Mouse (Mus musculus) hindbrain, embryonic 14.5 days (tissue): ENCODE data around the gene Klhl15. TPM values are rescaled to one million over a fixed set of nuclear protein-coding genes. Genes with fewer than 3 reads are reported as not detected.
"Not testable (repeated sequence)": the region's sequence is repeated elsewhere in the genome, so short reads cannot be mapped to it uniquely, and the experiment has no call there.

ENCODE experiments used
- ATAC-seq: fragments of 200-750 bp; cut with Nextera tagmentation; 2 replicates; pipeline ENCODE4 v1.8.0; 2017; ENCODE audit warnings: moderate number of reproducible peaks, mild to moderate bottlenecking, moderate TSS enrichment, moderate library complexity; ENCODE audit not compliant: low FRiP score
- DNase-seq: peaks from one replicate; pipeline ENCODE4 v3.0.0-alpha.2; 2015; ENCODE audit warnings: low spot score
- H3K27ac ChIP-seq: fragments of 300-500 bp; sonication (generic); 2 replicates; pipeline ENCODE4 v1.5.1; 2014; ENCODE audit warnings: mild to moderate bottlenecking, moderate library complexity
- H3K27me3 ChIP-seq: fragments of 300-500 bp; sonication (generic); 2 replicates; pipeline ENCODE4 v1.6.1; 2014; ENCODE audit warnings: mild to moderate bottlenecking, low read length, mixed read lengths; ENCODE audit not compliant: control insufficient read depth, insufficient read depth
- H3K36me3 ChIP-seq: fragments of 300-500 bp; sonication (generic); replicated peaks from 2 replicates; pipeline ENCODE4 v1.6.1; 2014; ENCODE audit not compliant: control insufficient read depth, insufficient read depth
- H3K4me1 ChIP-seq: fragments of 300-500 bp; sonication (generic); replicated peaks from 2 replicates; pipeline ENCODE4 v1.6.1; 2014; ENCODE audit warnings: antibody characterized with exemption, low read length, mixed read lengths; ENCODE audit not compliant: control insufficient read depth, insufficient read depth
- H3K4me2 ChIP-seq: fragments of 300-500 bp; sonication (generic); replicated peaks from 2 replicates; pipeline ENCODE4 v1.6.1; 2014; ENCODE audit warnings: mild to moderate bottlenecking, moderate library complexity
- H3K4me3 ChIP-seq: fragments of 300-500 bp; sonication (generic); replicated peaks from 2 replicates; pipeline ENCODE4 v1.5.1; 2014; ENCODE audit warnings: mild to moderate bottlenecking, low read length
- H3K9ac ChIP-seq: fragments of 300-500 bp; sonication (generic); 2 replicates; pipeline ENCODE4 v1.6.1; 2014
- H3K9me3 ChIP-seq: fragments of 300-500 bp; sonication (generic); 2 replicates; pipeline ENCODE4 v1.6.1; 2016; ENCODE audit warnings: low read length; ENCODE audit not compliant: control insufficient read depth
- WGBS: fragments of 180-500 bp; shearing (Covaris S2); extraction: QIAGEN DNeasy Blood & Tissue Kit; methylation state at CpG from one replicate; pipeline ENCODE4 v1.1.7; 2014; 5-methylcytosine and 5-hydroxymethylcytosine counted together
- polyA plus RNA-seq: library from polyadenylated mRNA; unstranded; fragments of >200 nt; fragmentation: Nextera tagmentation; extraction: Ambion mirVana; gene quantifications from 2 replicates; pipeline ENCODE4 v1.2.1, GENCODE M21; 2014

Gene Klhl15
- polyA plus RNA-seq, result 12.4 and 12.7 TPM in 2 replicates

GRCm38 (mm10) chrX:94234532-94235189 is at the start of gene Klhl15:
Klhl15 (plus strand) TSS chrX:94234599.
- peak within 1 kb of the TSS; percentile 70 for H3K9ac ChIP-seq
- peak within 1 kb of the TSS; percentile 91 for H3K27ac ChIP-seq
- H3K4me1 ChIP-seq, result no peaks in the 10 kb centered on the region; the same call in 1 of the 2 replicates
- peak; percentile 95 for ATAC-seq
- H3K4me2 ChIP-seq, result peak within 1 kb of the TSS; percentile 49
- H3K36me3 ChIP-seq, result no peaks in the 10 kb centered on the region
- WGBS, result 7% methylated on average over 52 of the region's 70 CpGs
- H3K9me3 ChIP-seq, result no peaks in the 10 kb centered on the region
- peak within 1 kb of the TSS; percentile 70 for H3K4me3 ChIP-seq
- peak; percentile 81 for DNase-seq
- H3K27me3 ChIP-seq, result peaks cover 94% of the 10 kb centered on the region

- no peak overlapping the region for H3K27ac ChIP-seq
Measured at GRCm38 (mm10) chrX:94185156-94185555, 49.2 kb upstream of the Klhl15 start.

GRCm38 (mm10) chrX:94193901-94194300 is 40.5 kb upstream of the Klhl15 start:
- not testable (repeated sequence) for DNase-seq, H3K9me3 ChIP-seq, ATAC-seq, H3K9ac ChIP-seq, H3K27ac ChIP-seq, H3K4me1 ChIP-seq, H3K4me3 ChIP-seq, H3K27me3 ChIP-seq, H3K4me2 ChIP-seq
- 48% methylated on average over 4 of the region's 4 CpGs for WGBS
- H3K36me3 ChIP-seq, result peaks cover 78% of the 10 kb centered on the region

More at GRCm38 (mm10) chrX:94185156-94185555, 49.2 kb upstream of the Klhl15 start:
- Histone ChIP-seq H3K27me3 (peaks cover 35% of the 10 kb centered on the region), H3K36me3 (no peaks in the 10 kb centered on the region), H3K9me3 (no peaks in the 10 kb centered on the region), H3K4me2 (no peak overlapping the region), H3K9ac (no peak overlapping the region), H3K4me3 (no peak overlapping the region), H3K4me1 (no peaks in the 10 kb centered on the region)
- ATAC-seq, result no peak
- WGBS, result 56% methylated on average over 1 of the region's 1 CpGs
- no peak for DNase-seq

- Histone ChIP-seq H3K9ac (no peak overlapping the region), H3K4me1 (no peaks in the 10 kb centered on the region), H3K27me3 (no peaks in the 10 kb centered on the region), H3K27ac (no peak overlapping the region), H3K4me3 (no peak overlapping the region), H3K9me3 (no peaks in the 10 kb centered on the region), H3K36me3 (peaks cover 95% of the 10 kb centered on the region), H3K4me2 (no peak overlapping the region)
- 83% methylated on average over 5 of the region's 5 CpGs for WGBS
- ATAC-seq (no peak), DNase-seq (no peak)
Measured at GRCm38 (mm10) chrX:94197789-94198188, 36.6 kb upstream of the Klhl15 start.

GRCm38 (mm10) chrX:94212264-94212596 is 22.2 kb upstream of the Klhl15 start:
- WGBS, result under 1% methylated on average over 12 of the region's 12 CpGs
- no peak; the same call in none of the 2 replicates for ATAC-seq
- no peaks in the 10 kb centered on the region for H3K9me3 ChIP-seq
- H3K9ac ChIP-seq, result peak overlapping the region; percentile 86
- peak overlapping the region; percentile 88 for H3K27ac ChIP-seq
- no peaks in the 10 kb centered on the region; the same call in 1 of the 2 replicates for H3K27me3 ChIP-seq
- no peak for DNase-seq
- H3K4me1 ChIP-seq, result peaks cover 10% of the 10 kb centered on the region; the same call in 1 of the 2 replicates
- peak overlapping the region; percentile 85 for H3K4me3 ChIP-seq
- H3K36me3 ChIP-seq, result peaks cover 34% of the 10 kb centered on the region
- H3K4me2 ChIP-seq, result peak overlapping the region; percentile 74

GRCm38 (mm10) chrX:94212597-94213321 is 21.6 kb upstream of the Klhl15 start, which contains the start of gene Eif2s3x:
Eif2s3x (minus strand) TSS chrX:94212862.
- ATAC-seq, result peak; percentile 96
- under 1% methylated on average over 51 of the region's 52 CpGs for WGBS
- peak; percentile 91 for DNase-seq
- Histone ChIP-seq H3K9ac (peak within 1 kb of the TSS; percentile 86), H3K4me2 (peak within 1 kb of the TSS; percentile 74), H3K4me3 (peak within 1 kb of the TSS; percentile 85), H3K27ac (peak within 1 kb of the TSS; percentile 88), H3K27me3 (no peaks in the 10 kb centered on the region; the same call in 1 of the 2 replicates), H3K4me1 (peaks cover 10% of the 10 kb centered on the region; the same call in 1 of the 2 replicates), H3K9me3 (no peaks in the 10 kb centered on the region), H3K36me3 (peaks cover 28% of the 10 kb centered on the region)

GRCm38 (mm10) chrX:94213384-94213783 is 21.0 kb upstream of the Klhl15 start:
- peak overlapping the region; percentile 88 for H3K27ac ChIP-seq
- WGBS, result 17% methylated on average over 7 of the region's 7 CpGs
- ATAC-seq, result peak; percentile 27; the same call in 1 of the 2 replicates
- peaks cover 10% of the 10 kb centered on the region; the same call in 1 of the 2 replicates for H3K4me1 ChIP-seq
- no peaks in the 10 kb centered on the region for H3K27me3 ChIP-seq
- H3K9ac ChIP-seq, result peak overlapping the region; percentile 86
- H3K36me3 ChIP-seq, result peaks cover 22% of the 10 kb centered on the region
- no peak for DNase-seq
- H3K4me3 ChIP-seq, result peak overlapping the region; percentile 85
- H3K9me3 ChIP-seq, result no peaks in the 10 kb centered on the region
- H3K4me2 ChIP-seq, result peak overlapping the region; percentile 74

GRCm38 (mm10) chrX:94233432-94233831 is 967 bp upstream of the Klhl15 start:
- Histone ChIP-seq H3K4me3 (0 out of 2 replicates have a peak overlapping the region, but pooled peaks have one; percentile 70), H3K9me3 (no peaks in the 10 kb centered on the region), H3K36me3 (no peaks in the 10 kb centered on the region), H3K9ac (no peak overlapping the region; the same call in 1 of the 2 replicates), H3K4me2 (peak overlapping the region; percentile 49; the same call in 1 of the 2 replicates), H3K27ac (no peak overlapping the region), H3K4me1 (no peaks in the 10 kb centered on the region; the same call in 1 of the 2 replicates), H3K27me3 (peaks cover 83% of the 10 kb centered on the region)
- no peak for ATAC-seq
- 30% methylated on average over 5 of the region's 5 CpGs for WGBS
- DNase-seq, result no peak

- Histone ChIP-seq H3K9ac (peak overlapping the region; percentile 70), H3K36me3 (no peaks in the 10 kb centered on the region), H3K27me3 (peaks cover 88% of the 10 kb centered on the region), H3K4me2 (peak overlapping the region; percentile 49), H3K9me3 (no peaks in the 10 kb centered on the region), H3K4me3 (peak overlapping the region; percentile 70), H3K4me1 (no peaks in the 10 kb centered on the region; the same call in 1 of the 2 replicates), H3K27ac (peak overlapping the region; percentile 91)
- 14% methylated on average over 25 of the region's 25 CpGs for WGBS
- peak; percentile 70; the same call in 1 of the 2 replicates for ATAC-seq
- peak; percentile 29 for DNase-seq
Measured at GRCm38 (mm10) chrX:94233936-94234531, 365 bp upstream of the Klhl15 start.
